Mouse (Mus musculus) ES-Bruce4 (cell line): ENCODE data around the gene Uty. TPM values are rescaled to one million over a fixed set of nuclear protein-coding genes. Genes with fewer than 3 reads are reported as not detected.

Experiments
- H3K27ac ChIP-seq: 2 replicates; pipeline ENCODE4 v1.5.1; 2012; ENCODE audit warnings: low read length, inconsistent platforms; ENCODE audit not compliant: insufficient read depth
- H3K27me3 ChIP-seq: 2 replicates; pipeline ENCODE4 v1.6.1; 2012; ENCODE audit warnings: mild to moderate bottlenecking, low read length, inconsistent platforms; ENCODE audit not compliant: control insufficient read depth, poor library complexity, insufficient read depth, severe bottlenecking
- H3K36me3 ChIP-seq: 2 replicates; pipeline ENCODE4 v1.6.1; 2012; ENCODE audit warnings: inconsistent platforms, mild to moderate bottlenecking, low read length, moderate library complexity; ENCODE audit not compliant: control insufficient read depth, poor library complexity, insufficient read depth, severe bottlenecking
- H3K4me1 ChIP-seq: one replicate; pipeline ENCODE4 v1.8.1; 2011; ENCODE audit warnings: low read length; ENCODE audit not compliant: control insufficient read depth, insufficient read depth
- H3K4me3 ChIP-seq: 2 replicates; pipeline ENCODE4 v1.5.1; 2011; ENCODE audit warnings: low read depth, mild to moderate bottlenecking, low read length
- H3K9ac ChIP-seq: 2 replicates; pipeline ENCODE4 v1.6.1; 2012; ENCODE audit warnings: low read depth, mild to moderate bottlenecking, inconsistent platforms; ENCODE audit not compliant: poor library complexity, severe bottlenecking
- H3K9me3 ChIP-seq: replicated peaks from 2 replicates; pipeline ENCODE4 v1.6.1; 2012; ENCODE audit warnings: mild to moderate bottlenecking, low read length, inconsistent platforms; ENCODE audit not compliant: control insufficient read depth, poor library complexity, insufficient read depth, severe bottlenecking
- CTCF ChIP-seq: IDR thresholded peaks from one replicate; pipeline ENCODE4 v1.8.1; 2011; ENCODE audit warnings: low read depth, low read length
- EP300 ChIP-seq: IDR thresholded peaks from 2 replicates; pipeline ENCODE4 v1.6.1; 2011; ENCODE audit warnings: low read depth, low read length; ENCODE audit not compliant: insufficient read depth
- POLR2A ChIP-seq: IDR thresholded peaks from one replicate; pipeline ENCODE4 v1.8.1; 2011; ENCODE audit warnings: low read length; ENCODE audit not compliant: insufficient read depth
- polyA plus RNA-seq: library from polyadenylated mRNA; stranded (reverse); fragments of >200 nt; gene quantifications from 2 replicates; pipeline ENCODE4 v1.2.4, GENCODE M21; 2011; ENCODE audit warnings: low read depth; ENCODE audit not compliant: missing spikeins, insufficient read depth, insufficient read length

The Uty gene
- 5.6 and 5.8 TPM in 2 replicates for polyA plus RNA-seq

DNA sequence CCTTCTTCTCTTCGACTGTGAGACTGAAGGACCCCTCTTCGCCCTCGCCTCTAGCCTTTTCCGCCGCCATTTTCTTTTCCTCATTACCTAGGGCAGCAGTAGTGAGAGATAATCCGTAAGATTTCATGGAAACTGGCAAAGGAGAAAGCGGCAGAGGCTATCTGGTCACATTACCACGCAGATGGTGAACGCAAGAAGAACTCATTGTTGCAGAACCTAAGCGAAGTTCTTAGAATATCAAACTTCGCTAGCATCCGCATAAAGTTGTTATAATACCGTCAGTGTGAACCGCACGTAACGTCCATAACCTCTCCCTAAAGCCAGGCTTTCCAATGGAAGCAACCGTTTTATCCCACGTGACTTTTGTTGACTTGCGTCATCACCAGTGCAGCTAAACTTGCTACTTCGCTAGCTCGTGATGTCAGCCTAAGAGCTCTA, at the start of gene Uty:
Gene Uty (minus strand): TSS at position 334 of the 438 bp plus-strand sequence.
- no peak within 1 kb of the TSS; the same call in 1 of the 2 replicates for H3K27ac ChIP-seq
- H3K4me1 ChIP-seq: no peaks in the 10 kb centered on the region
- H3K27me3 ChIP-seq: no peaks in the 10 kb centered on the region
- no peaks in the 10 kb centered on the region for H3K9me3 ChIP-seq
- H3K9ac ChIP-seq: 0 out of 2 replicates have a peak within 1 kb of the TSS, but pooled peaks have one; percentile 22
- no peak for TF ChIP-seq EP300
- H3K36me3 ChIP-seq: no peaks in the 10 kb centered on the region
- H3K4me3 ChIP-seq: peak within 1 kb of the TSS; percentile 42; the same call in 1 of the 2 replicates

DNA sequence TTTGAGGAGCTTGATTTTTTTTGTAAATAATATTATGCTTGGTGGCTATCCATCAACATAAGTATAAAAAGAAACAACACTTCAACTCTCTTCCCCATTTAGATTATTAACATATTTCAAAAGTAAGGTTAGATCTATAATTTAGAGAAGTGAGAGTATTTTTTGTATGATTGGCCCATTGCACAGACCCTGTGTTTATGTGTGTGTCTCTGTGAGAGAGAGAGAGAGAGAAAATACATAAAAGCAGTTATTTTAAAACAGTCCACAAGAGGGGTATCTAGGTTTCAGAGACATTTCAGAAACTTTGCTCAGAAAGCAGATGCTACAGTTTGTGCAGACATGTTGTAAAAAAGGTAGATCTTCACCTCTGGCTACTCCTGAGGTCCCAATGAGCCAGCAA, 48.1 kb upstream of the Uty start:
- H3K4me1 ChIP-seq: no peaks in the 10 kb centered on the region
- H3K36me3 ChIP-seq: no peaks in the 10 kb centered on the region
- no peaks in the 10 kb centered on the region for H3K9me3 ChIP-seq
- H3K27me3 ChIP-seq: no peaks in the 10 kb centered on the region
- no peak overlapping the region for H3K9ac ChIP-seq
- no peak overlapping the region for H3K27ac ChIP-seq
- TF ChIP-seq EP300 (no peak), POLR2A (no peak), CTCF (no peak)
- H3K4me3 ChIP-seq: no peak overlapping the region

DNA sequence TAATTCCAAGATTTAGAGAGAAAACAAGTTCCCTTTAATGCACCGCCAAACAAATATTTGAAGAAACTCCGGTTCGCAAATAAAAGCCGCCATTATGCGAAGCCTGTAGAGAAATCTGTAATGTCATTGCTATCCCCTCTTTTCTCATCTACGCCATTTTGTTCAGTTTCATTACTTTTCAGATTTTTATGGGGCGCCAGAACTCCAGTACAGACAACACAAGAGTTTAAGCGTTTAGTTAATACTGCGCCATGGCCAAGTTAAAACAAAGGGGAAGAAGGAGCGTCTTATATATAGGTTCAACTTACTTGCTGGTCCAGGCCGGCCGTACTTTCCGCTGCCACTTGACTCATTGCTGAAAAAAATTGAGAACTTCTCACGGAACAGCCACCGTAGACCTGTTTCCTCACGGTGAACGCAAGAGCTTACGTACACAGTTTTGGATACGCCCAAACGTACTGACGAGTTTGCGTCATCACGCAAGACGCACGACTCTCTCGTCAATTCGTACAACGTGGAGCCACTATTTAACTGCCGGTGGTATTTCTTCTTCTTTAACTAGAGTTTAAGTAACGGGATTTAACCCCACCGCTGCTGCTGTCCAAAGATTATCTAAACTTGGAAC, 40.7 kb upstream of the Uty start, which contains the start of gene Ddx3y:
Gene Ddx3y (minus strand): TSS at position 459 of the 625 bp plus-strand sequence.
- no peaks in the 10 kb centered on the region for H3K9me3 ChIP-seq
- no peak within 1 kb of the TSS for H3K27ac ChIP-seq
- H3K9ac ChIP-seq: no peak within 1 kb of the TSS
- H3K27me3 ChIP-seq: no peaks in the 10 kb centered on the region
- TF ChIP-seq POLR2A (no peak), EP300 (no peak), CTCF (no peak)
- H3K4me3 ChIP-seq: no peak within 1 kb of the TSS
- no peaks in the 10 kb centered on the region for H3K4me1 ChIP-seq
- no peaks in the 10 kb centered on the region for H3K36me3 ChIP-seq

DNA sequence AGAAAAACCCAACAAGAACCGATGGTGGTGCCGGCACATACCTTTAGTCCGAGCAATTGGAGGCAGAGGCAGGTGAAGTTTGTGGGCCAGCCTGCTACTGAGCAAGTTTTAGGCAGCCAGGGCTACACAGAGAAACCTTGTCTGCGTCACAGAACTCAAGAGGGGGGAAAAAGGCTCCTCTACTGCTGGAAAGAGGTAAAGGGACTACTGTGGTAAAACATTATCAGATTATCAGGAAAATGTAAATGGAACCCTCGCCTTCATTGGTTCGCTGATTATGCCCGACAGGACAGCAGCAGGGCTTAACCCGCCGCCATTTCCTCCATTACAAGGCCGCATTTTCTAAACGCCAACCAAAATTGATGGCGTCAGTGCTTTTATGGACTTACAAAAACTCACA, 40.2 kb upstream of the Uty start:
- no peak overlapping the region for H3K27ac ChIP-seq
- H3K4me3 ChIP-seq: no peak overlapping the region
- H3K9ac ChIP-seq: no peak overlapping the region
- H3K9me3 ChIP-seq: no peaks in the 10 kb centered on the region
- no peaks in the 10 kb centered on the region for H3K27me3 ChIP-seq
- H3K4me1 ChIP-seq: no peaks in the 10 kb centered on the region
- no peaks in the 10 kb centered on the region for H3K36me3 ChIP-seq
- TF ChIP-seq EP300: no peak
- no peak for TF ChIP-seq CTCF
- no peak for TF ChIP-seq POLR2A

DNA sequence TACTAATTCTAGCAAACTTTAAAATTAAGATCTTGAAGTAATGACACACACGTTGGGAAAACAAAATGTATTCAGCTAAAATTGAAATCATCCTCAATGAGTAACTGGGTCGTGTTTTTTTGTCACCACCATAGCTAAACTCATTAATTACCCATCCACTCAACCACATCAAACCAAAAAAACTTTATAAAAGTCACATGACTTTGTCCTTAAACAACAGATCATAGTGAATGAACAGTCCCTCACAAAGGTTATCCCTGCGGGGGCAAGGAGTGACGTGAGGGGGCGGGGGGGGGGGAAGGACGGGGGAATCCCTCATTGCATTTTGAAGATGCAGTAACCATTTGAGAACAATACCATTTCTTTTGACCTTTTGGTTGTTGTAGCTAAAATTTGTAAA, 558 bp upstream of the Uty start:
- H3K9me3 ChIP-seq: no peaks in the 10 kb centered on the region
- no peak overlapping the region for H3K27ac ChIP-seq
- H3K27me3 ChIP-seq: no peaks in the 10 kb centered on the region
- H3K9ac ChIP-seq: no peak overlapping the region
- no peaks in the 10 kb centered on the region for H3K4me1 ChIP-seq
- no peak overlapping the region for H3K4me3 ChIP-seq
- TF ChIP-seq EP300: no peak
- no peak for TF ChIP-seq POLR2A
- TF ChIP-seq CTCF: no peak
- no peaks in the 10 kb centered on the region for H3K36me3 ChIP-seq

DNA sequence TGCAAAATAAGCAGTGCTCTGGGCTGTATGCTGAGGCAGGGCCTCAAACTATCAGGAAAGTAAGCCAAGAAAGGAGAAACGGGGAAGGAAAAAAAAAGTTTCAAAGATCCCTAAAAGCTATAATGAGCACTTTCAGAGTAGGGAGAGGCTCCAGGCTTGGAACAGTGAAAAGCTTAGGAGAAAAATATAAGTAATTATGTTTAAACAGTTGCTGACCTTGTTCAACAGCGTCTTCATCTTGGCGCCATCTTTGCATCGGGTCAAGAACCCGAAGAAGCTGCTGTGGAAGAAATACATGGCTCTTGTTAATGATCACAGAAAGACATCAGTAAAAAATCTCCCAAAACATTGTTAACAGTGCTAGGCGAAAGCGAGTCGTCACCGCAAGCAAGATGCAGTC, 619 bp downstream of the Uty start:
- Histone ChIP-seq H3K27me3 (no peaks in the 10 kb centered on the region), H3K27ac (no peak overlapping the region; the same call in 1 of the 2 replicates), H3K36me3 (no peaks in the 10 kb centered on the region), H3K9ac (0 out of 2 replicates have a peak overlapping the region, but pooled peaks have one; percentile 22), H3K4me1 (no peaks in the 10 kb centered on the region), H3K4me3 (peak overlapping the region; percentile 42; the same call in 1 of the 2 replicates), H3K9me3 (no peaks in the 10 kb centered on the region)
- TF ChIP-seq POLR2A (no peak), EP300 (no peak), CTCF (no peak)
